Mouse (Mus musculus) liver, adult 2 months (tissue): ENCODE measurements around the gene Epo. TPM values are rescaled to one million over a fixed set of nuclear protein-coding genes. Genes with fewer than 3 reads are reported as not detected.

Experiments
- DNase-seq: peaks from one replicate; pipeline ENCODE4 v3.0.0-alpha.2; 2011; ENCODE audit warnings: low read depth, low spot score; ENCODE audit errors: extremely low read depth
- H3K27ac ChIP-seq: fragments of 200-500 bp; replicated peaks from 2 replicates; pipeline ENCODE4 v1.5.1; 2012; ENCODE audit warnings: low read depth, mild to moderate bottlenecking, control low read depth, inconsistent platforms, low read length; ENCODE audit not compliant: insufficient read depth
- H3K27me3 ChIP-seq: fragments of 200-500 bp; 2 replicates; pipeline ENCODE4 v1.6.1; 2012; ENCODE audit warnings: mild to moderate bottlenecking, moderate library complexity, low read length, inconsistent platforms; ENCODE audit not compliant: control insufficient read depth, insufficient read depth
- H3K36me3 ChIP-seq: fragments of 200-500 bp; 2 replicates; pipeline ENCODE4 v1.6.1; 2012; ENCODE audit warnings: low read length, inconsistent platforms; ENCODE audit not compliant: control insufficient read depth, insufficient read depth
- H3K4me1 ChIP-seq: fragments of 200-500 bp; 2 replicates; pipeline ENCODE4 v1.6.1; 2011; ENCODE audit warnings: low read length; ENCODE audit not compliant: control insufficient read depth, insufficient read depth
- H3K4me3 ChIP-seq: fragments of 200-500 bp; 2 replicates; pipeline ENCODE4 v1.5.1; 2011; ENCODE audit warnings: low read depth, mild to moderate bottlenecking, control low read depth, low read length, moderate library complexity; ENCODE audit not compliant: insufficient read depth
- H3K79me2 ChIP-seq: fragments of 200-500 bp; 2 replicates; pipeline ENCODE4 v1.6.1; 2012; ENCODE audit warnings: inconsistent platforms, mild to moderate bottlenecking, low read length, moderate library complexity; ENCODE audit not compliant: control insufficient read depth, insufficient read depth
- H3K9ac ChIP-seq: fragments of 200-500 bp; 2 replicates; pipeline ENCODE4 v1.6.1; 2012; ENCODE audit warnings: low read depth, mild to moderate bottlenecking, control low read depth, inconsistent platforms, low read length
- CTCF ChIP-seq: fragments of 200-500 bp; IDR thresholded peaks from 2 replicates; pipeline ENCODE4 v1.5.1; 2011; ENCODE audit warnings: low read depth, low read length, control low read depth
- POLR2A ChIP-seq: fragments of 200-500 bp; IDR thresholded peaks from 2 replicates; pipeline ENCODE4 v1.6.1; 2011; ENCODE audit warnings: low read length, control low read depth; ENCODE audit not compliant: insufficient read depth; ENCODE audit errors: extremely low read depth
- WGBS: fragments of 180-500 bp; shearing (Covaris S2); methylation state at CpG from one replicate; pipeline ENCODE4 v1.1.7; 2018; 5-methylcytosine and 5-hydroxymethylcytosine counted together
- polyA plus RNA-seq: library from polyadenylated mRNA; depleted of rRNA; stranded (reverse); fragments of >200 nt; gene quantifications from 2 replicates; pipeline ENCODE4 v1.2.3, GENCODE M21; 2012
- total RNA-seq: library from RNA; depleted of rRNA; stranded (reverse); fragments of >200 nt; gene quantifications from 2 replicates; pipeline ENCODE4 v1.2.3, GENCODE M21; 2014

Gene Epo
- total and polyA plus RNA-seq, 2 experiments: not detected

- no peak for DNase-seq
- H3K4me1 ChIP-seq: peaks cover 12% of the 10 kb centered on the region
- H3K27me3 ChIP-seq: no peaks in the 10 kb centered on the region
- TF ChIP-seq CTCF (no peak), POLR2A (no peak)
- H3K79me2 ChIP-seq: peaks cover 60% of the 10 kb centered on the region
- H3K4me3 ChIP-seq: no peak overlapping the region
- 79% methylated on average over 3 of the region's 3 CpGs for WGBS
- H3K9ac ChIP-seq: no peak overlapping the region
- no peak overlapping the region for H3K27ac ChIP-seq
- no peaks in the 10 kb centered on the region; the same call in 1 of the 2 replicates for H3K36me3 ChIP-seq
These were observed 18.2 kb downstream of the Epo start for GRCm38 (mm10) chr5:137514811-137515210.

- Histone ChIP-seq H3K4me3 (no peak overlapping the region), H3K9ac (no peak overlapping the region), H3K4me1 (peaks cover 15% of the 10 kb centered on the region), H3K27ac (no peak overlapping the region), H3K36me3 (no peaks in the 10 kb centered on the region; the same call in 1 of the 2 replicates), H3K27me3 (no peaks in the 10 kb centered on the region), H3K79me2 (peaks cover 63% of the 10 kb centered on the region)
- no peak for DNase-seq
- 73% methylated on average over 12 of the region's 12 CpGs for WGBS
- TF ChIP-seq POLR2A (no peak), CTCF (no peak)
These were observed 18.9 kb downstream of the Epo start for GRCm38 (mm10) chr5:137513951-137514721.

- H3K27me3 ChIP-seq: no peaks in the 10 kb centered on the region
- DNase-seq: no peak
- H3K4me1 ChIP-seq: peaks cover 15% of the 10 kb centered on the region
- 78% methylated on average over 11 of the region's 11 CpGs for WGBS
- TF ChIP-seq POLR2A: no peak
- peak; percentile 73 for TF ChIP-seq CTCF
- H3K4me3 ChIP-seq: no peak overlapping the region
- no peak overlapping the region for H3K27ac ChIP-seq
- no peaks in the 10 kb centered on the region for H3K36me3 ChIP-seq
- H3K79me2 ChIP-seq: peaks cover 63% of the 10 kb centered on the region
- H3K9ac ChIP-seq: no peak overlapping the region
These were observed 19.9 kb downstream of the Epo start for GRCm38 (mm10) chr5:137512847-137513794.

- Histone ChIP-seq H3K79me2 (peaks cover 63% of the 10 kb centered on the region), H3K27me3 (no peaks in the 10 kb centered on the region), H3K36me3 (no peaks in the 10 kb centered on the region), H3K27ac (no peak overlapping the region), H3K4me3 (no peak overlapping the region), H3K4me1 (peaks cover 15% of the 10 kb centered on the region), H3K9ac (no peak overlapping the region)
- DNase-seq: no peak
- WGBS: 74% methylated on average over 3 of the region's 3 CpGs
- TF ChIP-seq CTCF: no peak
- TF ChIP-seq POLR2A: no peak
These were observed 21.3 kb downstream of the Epo start for GRCm38 (mm10) chr5:137511706-137512105.

- Histone ChIP-seq H3K27me3 (no peaks in the 10 kb centered on the region), H3K4me1 (peaks cover 15% of the 10 kb centered on the region), H3K9ac (peak overlapping the region; percentile 99), H3K36me3 (no peaks in the 10 kb centered on the region), H3K27ac (peak overlapping the region; percentile 48), H3K4me3 (peak overlapping the region; percentile 97), H3K79me2 (peaks cover 59% of the 10 kb centered on the region)
- TF ChIP-seq CTCF: no peak
- no peak for TF ChIP-seq POLR2A
- no peak for DNase-seq
- 1% methylated on average over 45 of the region's 83 CpGs for WGBS
These were observed 22.3 kb downstream of the Epo start for GRCm38 (mm10) chr5:137510573-137511390.
